Mouse (Mus musculus) gastrocnemius, postnatal 36 days (tissue): ENCODE data around the gene Mgat4d. TPM values are rescaled to one million over a fixed set of nuclear protein-coding genes. Genes with fewer than 3 reads are reported as not detected.
"Not testable (repeated sequence)": the region's sequence is repeated elsewhere in the genome, so short reads cannot be mapped to it uniquely, and the experiment has no call there.

Source experiments
- DNase-seq, 2 experiments: peaks; one replicate each; pipeline ENCODE4 v3.0.0; 2022
- intact Hi-C: fragments of 180-260 bp; cut with DNase I; formaldehyde crosslinking; loops from one replicate; pipeline ENCODE4 v1.15.1; 2025
- total RNA-seq, 2 experiments: library from RNA; stranded (reverse); gene quantifications; 2 replicates each; pipeline ENCODE4 v1.2.3; 2021

The Mgat4d gene
- total RNA-seq, 2 experiments from 2014 or later = not detected

DNA sequence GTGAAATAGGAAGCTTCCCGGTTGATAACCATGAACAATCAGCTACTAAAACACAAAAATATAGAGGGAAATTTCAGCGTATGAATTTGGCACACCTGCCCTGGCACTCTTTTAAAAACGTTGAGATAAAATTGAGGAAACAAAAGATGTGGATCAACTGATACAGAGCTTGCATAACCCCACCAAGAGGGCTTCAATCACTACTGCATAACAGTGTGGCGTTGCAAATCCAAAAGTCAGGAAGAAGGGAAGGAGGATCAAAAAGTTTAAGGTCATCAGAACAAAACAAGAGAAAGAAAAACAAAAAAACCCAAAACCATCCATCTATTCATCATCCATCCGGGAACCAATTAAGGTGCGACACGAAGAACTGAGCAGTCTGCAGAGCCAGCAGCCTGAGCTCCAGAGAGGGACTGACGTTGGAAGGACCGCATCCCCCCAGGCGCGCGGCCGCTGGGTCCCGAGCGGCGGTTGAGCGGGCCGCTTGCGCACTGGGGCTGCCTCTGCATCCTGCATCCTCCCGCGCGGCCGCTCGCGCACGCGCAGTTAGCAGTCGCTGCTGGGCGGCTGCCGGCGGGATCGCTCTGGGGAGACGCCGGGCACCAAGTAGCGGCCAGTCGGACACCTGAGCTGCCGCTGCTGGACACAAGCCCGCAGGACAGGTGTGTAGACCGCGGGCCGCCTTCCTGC, 41.2 kb downstream of the Mgat4d start, which contains the start of gene Clgn:
TSS of gene Clgn (plus strand) at position 552 of the 690 bp plus-strand sequence.
- DNase-seq = peak in 1 of 2 experiments; percentile 15
- intact Hi-C loops = no loop called here

- DNase-seq = no peak
- intact Hi-C loops = no loop called here
Observed at GRCm38 (mm10) chr8:83390006-83390701, 41.9 kb downstream of the Mgat4d start.

GRCm38 (mm10) chr8:83392521-83392920, 44.2 kb downstream of the Mgat4d start:
- no peak for DNase-seq
- intact Hi-C loops = no loop called here

DNA sequence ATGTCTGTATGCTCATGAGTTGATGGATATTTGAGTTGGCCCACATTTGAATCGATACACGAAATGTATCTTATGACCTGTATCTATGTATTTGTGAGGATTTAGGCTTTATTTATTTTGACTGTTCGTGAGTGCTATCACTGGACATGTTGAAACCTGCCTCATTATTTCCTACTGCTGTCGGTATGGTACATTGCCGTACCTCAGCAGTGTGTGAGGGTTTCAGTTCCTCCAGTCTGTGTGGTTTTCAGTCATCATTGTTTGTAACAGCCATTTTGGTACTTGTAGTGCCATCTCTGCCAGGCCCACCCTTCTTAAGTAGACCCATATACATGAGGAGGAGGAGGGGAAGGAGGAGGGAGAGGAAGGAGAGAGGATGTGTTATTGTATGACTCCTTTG, 46.1 kb downstream of the Mgat4d start:
- DNase-seq = no peak
- intact Hi-C loops = no loop called here

DNA sequence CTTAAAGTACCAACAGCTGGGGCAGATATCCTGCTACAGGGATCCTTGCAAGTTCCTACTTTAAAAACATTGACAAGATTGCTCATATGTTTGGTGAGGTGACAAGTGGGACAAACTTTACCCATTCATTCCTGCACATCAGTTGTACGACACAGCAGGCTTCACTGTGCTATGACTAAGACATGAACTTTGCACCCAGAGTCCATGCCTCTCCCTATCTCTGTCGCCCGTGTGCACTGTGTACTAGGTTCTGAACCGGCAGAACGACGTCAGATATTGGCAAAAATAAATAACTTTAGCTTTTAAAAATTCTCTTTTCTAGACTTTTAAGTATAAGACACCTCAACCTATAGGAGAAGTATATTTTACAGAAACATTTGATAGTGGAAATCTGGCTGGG, 48.4 kb downstream of the Mgat4d start:
- DNase-seq = no peak
- intact Hi-C loops = no loop called here

DNA sequence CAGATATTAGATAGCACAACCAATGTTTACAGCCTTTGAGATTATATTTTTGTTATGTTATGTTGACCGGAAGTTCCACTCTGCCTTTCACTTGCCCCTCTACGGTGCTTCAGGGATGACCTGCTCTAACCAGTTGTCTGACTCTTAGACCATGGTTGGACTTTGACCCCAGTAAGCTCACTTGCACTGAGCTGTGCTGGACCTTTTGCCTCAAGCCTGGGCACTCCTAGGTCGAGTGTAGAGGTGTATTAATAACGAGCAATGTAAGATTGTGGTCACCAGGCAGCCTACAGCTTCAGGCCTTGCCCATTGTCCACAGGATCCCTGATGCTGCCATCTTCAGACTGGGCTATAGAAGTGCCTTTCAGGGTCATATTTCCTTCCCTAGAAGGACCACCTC, 49.5 kb downstream of the Mgat4d start:
- intact Hi-C loops = no loop called here
- DNase-seq = no peak

DNA sequence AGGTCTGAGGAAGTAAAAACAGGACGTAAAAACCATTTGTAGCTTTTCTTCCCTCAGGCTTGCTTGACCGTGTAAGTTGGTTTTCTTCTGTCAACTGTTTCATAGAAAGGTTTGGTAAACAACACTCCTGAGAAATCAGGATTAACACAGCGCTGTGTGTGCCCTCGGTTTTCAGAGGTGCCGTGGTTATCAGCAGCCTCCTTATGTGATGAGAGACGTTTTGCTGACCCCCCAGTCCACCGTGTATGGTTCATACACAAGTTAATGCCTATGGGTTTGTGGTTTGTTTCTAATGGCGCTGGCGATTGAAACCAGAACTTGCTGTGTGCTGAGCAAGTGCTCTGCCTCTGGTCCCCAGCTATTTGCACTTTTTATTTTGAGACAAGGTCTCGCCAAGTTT, 57.3 kb downstream of the Mgat4d start:
- no peak for DNase-seq
- intact Hi-C loops = no loop called here

GRCm38 (mm10) chr8:83406836-83407235, 58.6 kb downstream of the Mgat4d start:
- intact Hi-C loops = no loop called here
- no peak for DNase-seq

DNA sequence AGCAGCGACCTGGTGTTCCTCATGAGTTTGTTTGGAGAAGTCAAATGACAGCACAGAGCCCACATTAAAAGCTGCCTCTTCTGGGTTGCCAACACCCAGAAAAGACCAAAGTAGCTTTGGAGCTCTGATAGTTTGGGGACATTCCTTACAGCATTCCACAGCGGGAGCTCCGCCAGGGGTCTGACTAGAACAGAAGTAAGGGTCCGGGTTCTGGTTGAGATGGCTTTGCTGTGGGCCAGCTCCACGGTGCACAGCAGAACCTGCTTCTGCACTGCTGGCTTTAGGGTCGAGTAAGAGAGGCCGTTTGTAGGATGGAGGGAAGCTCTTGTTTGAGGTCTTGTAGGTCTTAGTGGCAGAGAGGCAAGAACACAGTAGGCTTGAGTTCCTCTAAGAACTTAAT, 60.2 kb downstream of the Mgat4d start:
- no peak for DNase-seq
- intact Hi-C loops = no loop called here

- no peak for DNase-seq
- intact Hi-C loops = no loop called here
Observed at GRCm38 (mm10) chr8:83416878-83417277, 68.6 kb downstream of the Mgat4d start.

GRCm38 (mm10) chr8:83417970-83418369, 69.7 kb downstream of the Mgat4d start:
- intact Hi-C loops = no loop called here
- no peak for DNase-seq

DNA sequence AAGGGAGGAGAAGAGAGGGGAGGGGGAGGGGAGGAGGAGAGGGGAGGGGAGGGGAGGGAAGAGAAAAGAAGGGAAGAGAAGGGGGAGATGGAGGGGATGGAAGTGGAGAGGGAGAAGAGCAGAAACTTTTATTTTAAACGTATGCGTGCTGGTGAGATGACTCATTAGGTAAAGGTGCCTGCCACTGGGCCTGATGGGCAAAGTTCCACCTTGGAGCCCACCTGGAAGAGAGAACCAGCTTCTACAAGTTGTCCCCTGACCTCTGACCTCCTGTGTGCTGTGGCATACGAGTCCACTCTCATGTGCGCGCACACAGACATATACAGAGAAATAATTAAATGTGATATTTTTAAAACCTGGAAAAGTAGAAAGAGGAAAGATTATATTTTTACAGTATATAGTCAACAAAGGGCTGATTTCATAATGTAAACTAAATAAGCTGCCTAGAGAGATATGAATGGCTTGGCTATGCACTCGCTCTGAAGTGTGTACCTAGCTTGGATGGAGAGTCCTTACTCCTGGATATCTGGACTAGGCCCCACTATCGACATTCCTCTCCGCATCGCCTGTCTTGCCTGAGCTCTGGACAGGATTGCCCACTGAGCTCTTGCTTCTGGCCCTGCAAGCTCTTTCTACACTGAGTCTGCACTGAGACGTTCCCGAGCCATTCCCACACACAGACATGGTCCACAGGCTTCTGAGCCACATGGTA, 70.7 kb downstream of the Mgat4d start:
- DNase-seq = no peak
- intact Hi-C loops = no loop called here

GRCm38 (mm10) chr8:83421354-83421753, 73.1 kb downstream of the Mgat4d start:
- intact Hi-C loops = no loop called here
- no peak for DNase-seq

GRCm38 (mm10) chr8:83423032-83423825, 75.0 kb downstream of the Mgat4d start:
- no peak for DNase-seq
- intact Hi-C loops = no loop called here

DNA sequence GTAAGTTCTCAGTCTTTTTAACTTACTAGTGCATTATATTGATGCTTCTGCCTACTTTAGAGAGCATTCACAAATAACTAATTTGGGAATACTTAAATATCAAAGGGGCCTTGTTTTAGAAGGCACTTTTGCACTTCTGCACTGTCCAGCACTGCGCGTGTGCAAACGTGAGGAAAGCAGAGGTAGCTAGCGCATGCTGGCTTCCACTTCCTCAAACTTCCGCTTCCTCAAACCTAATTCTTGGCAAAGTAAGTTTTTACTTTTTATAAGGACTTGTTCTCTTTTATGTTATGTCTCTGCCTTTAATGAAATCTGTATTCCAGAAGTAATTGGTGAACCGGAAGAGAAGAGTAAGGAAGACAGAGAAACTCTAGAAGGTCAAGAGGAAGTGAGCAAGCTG, 76.9 kb downstream of the Mgat4d start:
- no peak for DNase-seq
- intact Hi-C loops = no loop called here

DNA sequence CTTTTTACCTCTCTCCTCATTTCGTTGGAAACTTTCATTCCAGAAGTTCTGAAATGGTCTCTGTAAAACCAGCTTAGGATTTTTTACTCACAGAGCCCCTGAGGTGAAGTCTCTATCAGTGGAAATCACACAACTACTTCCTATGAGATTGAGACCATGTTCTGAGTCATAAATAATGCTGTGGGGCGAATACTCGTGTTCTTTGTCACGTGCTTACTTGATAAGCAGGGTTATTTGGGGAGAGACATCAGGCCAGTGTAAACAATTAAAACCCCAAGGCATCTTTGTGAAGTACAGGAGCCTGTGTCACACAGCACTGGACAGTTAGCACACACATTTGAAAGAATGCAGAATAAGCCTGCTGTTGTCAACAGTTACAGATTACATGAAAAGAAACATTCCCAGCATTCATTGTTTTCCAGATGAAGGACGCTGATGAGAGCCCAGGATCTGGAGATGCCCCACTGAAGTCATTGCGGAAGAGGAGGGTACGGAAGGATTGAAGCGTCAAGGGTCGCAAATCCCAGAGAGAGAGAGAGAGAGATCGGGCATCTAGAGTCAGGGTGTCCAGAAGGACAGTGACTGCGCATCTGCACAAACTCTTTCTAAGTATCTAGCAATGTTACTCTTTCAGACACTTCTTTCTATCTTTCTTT, 78.0 kb downstream of the Mgat4d start:
- no peak for DNase-seq
- intact Hi-C loops = no loop called here

DNA sequence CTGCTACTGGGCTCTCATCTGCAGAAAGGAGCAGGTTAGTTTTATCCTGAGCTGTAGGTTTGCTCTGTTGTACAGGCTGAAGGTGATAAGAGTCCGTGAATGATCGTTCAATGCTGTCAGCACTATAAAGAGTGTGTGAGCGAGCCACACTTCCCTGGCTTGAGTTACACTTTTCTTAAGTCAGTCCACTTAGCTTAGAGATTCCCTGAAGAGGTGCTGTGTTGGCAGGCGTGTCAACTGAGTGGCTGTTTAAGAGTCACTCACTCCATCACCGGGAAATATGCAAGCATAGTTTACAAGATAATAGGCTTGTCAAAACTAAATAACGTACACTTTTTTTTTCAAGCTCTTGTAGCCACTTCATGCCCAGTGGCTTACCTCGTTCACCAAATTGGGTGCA, 78.7 kb downstream of the Mgat4d start:
- intact Hi-C loops = no loop called here
- no peak for DNase-seq

- DNase-seq, intact Hi-C loops: not testable (repeated sequence)
Observed at GRCm38 (mm10) chr8:83428621-83429020, 80.3 kb downstream of the Mgat4d start.

- intact Hi-C loops = no loop called here
- DNase-seq = no peak
Observed at GRCm38 (mm10) chr8:83429071-83429524, 80.8 kb downstream of the Mgat4d start.
